Comparison of ENCODE assay signal across 17 mouse cellular contexts in genomic region chr5:36149098-36149497, GRCm38 (mm10). TPM values are rescaled to one million over a fixed set of nuclear protein-coding genes. Genes with fewer than 3 reads are reported as not detected.
DNase-seq lines count a peak whose midpoint lies in the region; ATAC-seq and TF ChIP-seq lines count a peak whose summit lies in the region.
"Had no signal": no experiment of that assay in that cellular context is flagged by ENCODE, and none has a peak within 500 bp of the region (broad histone marks: within the 10 kb centered on the region; RNA-seq: fewer than 3 reads in every experiment).

No protein-coding gene starts in this region.

- WGBS in kidney, adult 2 months = 62% methylated on average over 8 of the region's 8 CpGs
- WGBS in kidney, embryonic 15.5 days = 61% methylated on average over 8 of the region's 8 CpGs
- 49% methylated on average over 8 of the region's 8 CpGs for WGBS in lung, embryonic 14.5 days

- H3K36me3 ChIP-seq in kidney, adult 2 months (ENCODE audit: control insufficient read depth, insufficient read depth, low read length) = no peaks in the 10 kb centered on the region
- no peaks in the 10 kb centered on the region for H3K36me3 ChIP-seq in kidney, embryonic 15.5 days
- H3K36me3 ChIP-seq in lung, embryonic 14.5 days (ENCODE audit: insufficient read depth) = no peaks in the 10 kb centered on the region
- H3K36me3 ChIP-seq: embryonic facial prominence, embryonic 15.5 days; neural tube, embryonic 12.5 days; stomach, embryonic 15.5 days had no signal

- H3K27ac ChIP-seq in kidney, adult 2 months (ENCODE audit: insufficient read depth, low read depth, low read length) = no peak overlapping the region
- no peak overlapping the region for H3K27ac ChIP-seq in kidney, embryonic 15.5 days
- H3K27ac ChIP-seq in lung, embryonic 14.5 days (ENCODE audit: low read depth) = no peak overlapping the region
- H3K27ac ChIP-seq: embryonic facial prominence, embryonic 15.5 days; liver, embryonic 14.5 days; macrophage; neural tube, embryonic 12.5 days; stomach, embryonic 15.5 days had no signal

- DNase-seq in embryo, embryonic 10.5 days (ENCODE audit: low spot score) = peak; percentile 50
- DNase-seq in embryo, embryonic 11 days = no peak
- DNase-seq in kidney, adult 2 months = no peak
- peak; percentile 32 for DNase-seq in lung, embryonic 14.5 days
- DNase-seq in lung, postnatal 14 days = no peak
- peak; percentile 37 for DNase-seq in retina, postnatal 1 day
- DNase-seq in right cerebral cortex, postnatal 25 days = no peak
- DNase-seq: cerebellum, postnatal 36 days; gastrocnemius, postnatal 36 days; thymus, postnatal 25 days had no signal

- TF ChIP-seq CTCF in kidney, adult 2 months (conservative IDR thresholded peaks at IDR 0.05; ENCODE audit: insufficient read depth, insufficient read length, low read depth, low read length) = peak; percentile 35; the same call in 1 of the 2 replicates
- TF ChIP-seq CTCF in lung, embryonic 14.5 days (IDR thresholded peaks at IDR 0.05; ENCODE audit: low read depth) = no peak

- no peaks in the 10 kb centered on the region for H3K9me3 ChIP-seq in kidney, embryonic 15.5 days (replicated peaks)
- no peaks in the 10 kb centered on the region for H3K9me3 ChIP-seq in lung, embryonic 14.5 days (ENCODE audit: low read depth, low read length)
- H3K9me3 ChIP-seq: embryonic facial prominence, embryonic 15.5 days; neural tube, embryonic 12.5 days; stomach, embryonic 15.5 days had no signal

- H3K4me2 ChIP-seq in kidney, embryonic 15.5 days = no peak overlapping the region
- no peak overlapping the region for H3K4me2 ChIP-seq in lung, embryonic 14.5 days
- H3K4me2 ChIP-seq: embryonic facial prominence, embryonic 15.5 days; neural tube, embryonic 12.5 days; stomach, embryonic 15.5 days had no signal

- H3K4me1 ChIP-seq in kidney, adult 2 months (ENCODE audit: control insufficient read depth, insufficient read depth, low read length) = peaks cover 5% of the 10 kb centered on the region; the same call in 1 of the 2 replicates
- H3K4me1 ChIP-seq in kidney, embryonic 15.5 days = no peaks in the 10 kb centered on the region
- no peaks in the 10 kb centered on the region; the same call in 1 of the 2 replicates for H3K4me1 ChIP-seq in lung, embryonic 14.5 days (ENCODE audit: insufficient read depth)
- H3K4me1 ChIP-seq: embryonic facial prominence, embryonic 15.5 days; stomach, embryonic 15.5 days had no signal

- no peaks in the 10 kb centered on the region for H3K27me3 ChIP-seq in kidney, adult 2 months (replicated peaks; ENCODE audit: control insufficient read depth, insufficient read depth, low read length)
- no peaks in the 10 kb centered on the region for H3K27me3 ChIP-seq in kidney, embryonic 15.5 days
- no peaks in the 10 kb centered on the region for H3K27me3 ChIP-seq in lung, embryonic 14.5 days (ENCODE audit: insufficient read depth, low read length)
- H3K27me3 ChIP-seq: embryonic facial prominence, embryonic 15.5 days; neural tube, embryonic 12.5 days; stomach, embryonic 15.5 days had no signal

- ATAC-seq in kidney, embryonic 15.5 days (replicated peaks; ENCODE audit: low FRiP score) = no peak
- ATAC-seq in lung, embryonic 14.5 days (ENCODE audit: insufficient read depth) = no peak
- ATAC-seq: midbrain, embryonic 16.5 days had no signal

- no peak overlapping the region for H3K9ac ChIP-seq in kidney, embryonic 15.5 days
- H3K9ac ChIP-seq in lung, embryonic 14.5 days = no peak overlapping the region
- H3K9ac ChIP-seq: embryonic facial prominence, embryonic 15.5 days; liver, embryonic 14.5 days; neural tube, embryonic 12.5 days; stomach, embryonic 15.5 days had no signal

- H3K4me3 ChIP-seq in kidney, adult 2 months (ENCODE audit: insufficient read depth, low read depth, low read length) = no peak overlapping the region
- H3K4me3 ChIP-seq in kidney, embryonic 15.5 days (replicated peaks) = no peak overlapping the region
- H3K4me3 ChIP-seq in lung, embryonic 14.5 days (ENCODE audit: low read depth, low read length) = no peak overlapping the region
- H3K4me3 ChIP-seq: embryonic facial prominence, embryonic 15.5 days; neural tube, embryonic 12.5 days; stomach, embryonic 15.5 days had no signal

- no peak for TF ChIP-seq POLR2A in kidney, adult 2 months (IDR thresholded peaks at IDR 0.05; ENCODE audit: low read depth, low read length)

RNA-seq across cellular contexts. Expression of gene Psapl1, which starts 54.7 kb away (rescaled TPM):
- polyA plus RNA-seq in kidney, adult 2 months (2012; rRNA removed) = 0.05 TPM in 1 of 2 replicates, not detected in the other
- 0.45 and 0.59 TPM in 2 replicates for polyA plus RNA-seq in kidney, embryonic 15.5 days (2015; fragmentation: Nextera tagmentation; extraction: Ambion mirVana)
- polyA plus RNA-seq in lung, embryonic 14.5 days (2014; fragmentation: Nextera tagmentation; extraction: Ambion mirVana) = 0.20 TPM in 1 of 2 replicates, not detected in the other
- polyA plus RNA-seq: liver, embryonic 14.5 days; macrophage; midbrain, embryonic 16.5 days; neural tube, embryonic 12.5 days had no signal

Comparison
In these comparisons a context has a peak if more than half of its experiments do, and no peak if none do; other contexts are left out.
1. DNase-seq: peak in embryo, embryonic 10.5 days (single experiment), lung, embryonic 14.5 days (single experiment) and retina, postnatal 1 day (single experiment); none in embryo, embryonic 11 days (single experiment), kidney, adult 2 months (single experiment), lung, postnatal 14 days (single experiment) and right cerebral cortex, postnatal 25 days (single experiment).